ENCODE assay signal across 15 mouse cellular contexts in genomic region chr16:92779175-92779574, GRCm38 (mm10).
"Had no signal": no experiment of that assay in that cellular context is flagged by ENCODE, and none has a peak within 500 bp of the region (broad histone marks: within the 10 kb centered on the region; RNA-seq: fewer than 3 reads in every experiment).

No protein-coding gene starts in this region.

- H3K36me3 ChIP-seq: neural tube, embryonic 15.5 days; stomach, embryonic 15.5 days had no signal

- H3K4me1 ChIP-seq: neural tube, embryonic 15.5 days; stomach, embryonic 15.5 days had no signal

- DNase-seq: retina, postnatal 1 day; right cerebral cortex, adult 18-20 months; right cerebral cortex, postnatal 14 days; right cerebral cortex, postnatal 25 days; right cerebral cortex, postnatal 4 days; spleen, adult 18-20 months; thymus, adult 18-20 months; thymus, adult 2 months; thymus, postnatal 14 days; thymus, postnatal 25 days; thymus, postnatal 36 days; thymus, postnatal 4 days had no signal

- H3K27me3 ChIP-seq: neural tube, embryonic 15.5 days; stomach, embryonic 15.5 days had no signal

- H3K9ac ChIP-seq: neural tube, embryonic 15.5 days; stomach, embryonic 15.5 days had no signal

- H3K4me3 ChIP-seq: neural tube, embryonic 15.5 days; stomach, embryonic 15.5 days had no signal

- H3K4me2 ChIP-seq: neural tube, embryonic 15.5 days; stomach, embryonic 15.5 days had no signal

- H3K27ac ChIP-seq: neural tube, embryonic 15.5 days; stomach, embryonic 15.5 days; stomach, postnatal 0 days had no signal

- H3K9me3 ChIP-seq: neural tube, embryonic 15.5 days; stomach, embryonic 15.5 days had no signal
